Mouse (Mus musculus): ENCODE measurements around the gene Pigv.

GRCm38 (mm10) chr4:133613026-133613425, 59.4 kb downstream of the Pigv start:
- no peak for TF ChIP-seq CTCF (conservative IDR thresholded peaks at IDR 0.05; ENCODE audit: insufficient read depth, insufficient read length, low read depth, low read length)
- TF ChIP-seq POLR2A (IDR thresholded peaks at IDR 0.05; ENCODE audit: low read depth, low read length), result no peak

Measured in kidney, adult 2 months (tissue).